Mouse (Mus musculus): ENCODE results near the gene Fgfr2. TPM values are rescaled to one million over a fixed set of nuclear protein-coding genes. Genes with fewer than 3 reads are reported as not detected.

Gene Fgfr2
- polyA plus RNA-seq, 1 experiment from 2014 or later: 169 TPM

GRCm38 (mm10) chr7:130552780-130553179, 2570.4 kb downstream of the Fgfr2 start:
- WGBS: 56% methylated on average over 5 of the region's 5 CpGs

GRCm38 (mm10) chr7:130547635-130548175, 2575.4 kb downstream of the Fgfr2 start:
- Histone ChIP-seq H3K4me1 (ENCODE audit: control insufficient read depth, insufficient read depth, low read length) (peaks cover 12% of the 10 kb centered on the region; the same call in 1 of the 2 replicates), H3K9me3 (ENCODE audit: control insufficient read depth, low read depth, low read length) (no peaks in the 10 kb centered on the region), H3K27me3 (ENCODE audit: control insufficient read depth, insufficient read depth, low read length) (no peaks in the 10 kb centered on the region), H3K4me2 (replicated peaks; ENCODE audit: low read depth, low read length) (peak overlapping the region; percentile 22; the same call in 1 of the 2 replicates), H3K9ac (replicated peaks; ENCODE audit: low read depth, low read length) (no peak overlapping the region), H3K36me3 (ENCODE audit: control insufficient read depth, insufficient read depth, low read length) (peaks cover 12% of the 10 kb centered on the region; the same call in 1 of the 2 replicates), H3K27ac (ENCODE audit: low read length) (peak overlapping the region; percentile 12; the same call in 1 of the 2 replicates), H3K4me3 (ENCODE audit: low read depth, low read length) (peak overlapping the region; percentile 65)
- 84% methylated on average over 12 of the region's 12 CpGs for WGBS
- no peak for ATAC-seq (ENCODE audit: insufficient number of reproducible peaks, insufficient read depth, low FRiP score, low read depth)

More at GRCm38 (mm10) chr7:130552780-130553179, 2570.4 kb downstream of the Fgfr2 start:
- Histone ChIP-seq H3K36me3 (ENCODE audit: control insufficient read depth, insufficient read depth, low read length) (no peaks in the 10 kb centered on the region), H3K27ac (ENCODE audit: low read length) (no peak overlapping the region), H3K4me3 (ENCODE audit: low read depth, low read length) (no peak overlapping the region), H3K9ac (replicated peaks; ENCODE audit: low read depth, low read length) (no peak overlapping the region), H3K4me1 (ENCODE audit: control insufficient read depth, insufficient read depth, low read length) (no peaks in the 10 kb centered on the region), H3K9me3 (ENCODE audit: control insufficient read depth, low read depth, low read length) (no peaks in the 10 kb centered on the region), H3K4me2 (replicated peaks; ENCODE audit: low read depth, low read length) (no peak overlapping the region), H3K27me3 (ENCODE audit: control insufficient read depth, insufficient read depth, low read length) (no peaks in the 10 kb centered on the region)
- no peak for ATAC-seq (ENCODE audit: insufficient number of reproducible peaks, insufficient read depth, low FRiP score, low read depth)

- peak; percentile 93 for ATAC-seq (ENCODE audit: insufficient number of reproducible peaks, insufficient read depth, low FRiP score, low read depth)
- H3K27ac ChIP-seq (ENCODE audit: low read length): peak overlapping the region; percentile 99
- no peaks in the 10 kb centered on the region for H3K9me3 ChIP-seq (ENCODE audit: control insufficient read depth, low read depth, low read length)
- peak overlapping the region; percentile 63 for H3K9ac ChIP-seq (replicated peaks; ENCODE audit: low read depth, low read length)
- peaks cover 12% of the 10 kb centered on the region; the same call in 1 of the 2 replicates for H3K4me1 ChIP-seq (ENCODE audit: control insufficient read depth, insufficient read depth, low read length)
- peak overlapping the region; percentile 95 for H3K4me2 ChIP-seq (replicated peaks; ENCODE audit: low read depth, low read length)
- H3K4me3 ChIP-seq (ENCODE audit: low read depth, low read length): peak overlapping the region; percentile 65
- under 1% methylated on average over 83 of the region's 84 CpGs for WGBS
- H3K36me3 ChIP-seq (ENCODE audit: control insufficient read depth, insufficient read depth, low read length): peaks cover 19% of the 10 kb centered on the region; the same call in 1 of the 2 replicates
- no peaks in the 10 kb centered on the region for H3K27me3 ChIP-seq (ENCODE audit: control insufficient read depth, insufficient read depth, low read length)
These were observed 2576.2 kb downstream of the Fgfr2 start for GRCm38 (mm10) chr7:130546791-130547484.

- no peaks in the 10 kb centered on the region for H3K9me3 ChIP-seq (ENCODE audit: control insufficient read depth, low read depth, low read length)
- H3K27ac ChIP-seq (ENCODE audit: low read length): peak overlapping the region; percentile 99
- H3K4me1 ChIP-seq (ENCODE audit: control insufficient read depth, insufficient read depth, low read length): peaks cover 12% of the 10 kb centered on the region; the same call in 1 of the 2 replicates
- H3K9ac ChIP-seq (replicated peaks; ENCODE audit: low read depth, low read length): peak overlapping the region; percentile 63
- peak overlapping the region; percentile 65 for H3K4me3 ChIP-seq (ENCODE audit: low read depth, low read length)
- peaks cover 22% of the 10 kb centered on the region; the same call in 1 of the 2 replicates for H3K36me3 ChIP-seq (ENCODE audit: control insufficient read depth, insufficient read depth, low read length)
- no peaks in the 10 kb centered on the region for H3K27me3 ChIP-seq (ENCODE audit: control insufficient read depth, insufficient read depth, low read length)
- no peak for ATAC-seq (ENCODE audit: insufficient number of reproducible peaks, insufficient read depth, low FRiP score, low read depth)
- H3K4me2 ChIP-seq (replicated peaks; ENCODE audit: low read depth, low read length): peak overlapping the region; percentile 95
- WGBS: under 1% methylated on average over 7 of the region's 7 CpGs
These were observed 2576.7 kb downstream of the Fgfr2 start for GRCm38 (mm10) chr7:130546421-130546790.

- peaks cover 12% of the 10 kb centered on the region; the same call in 1 of the 2 replicates for H3K4me1 ChIP-seq (ENCODE audit: control insufficient read depth, insufficient read depth, low read length)
- no peak for ATAC-seq (ENCODE audit: insufficient number of reproducible peaks, insufficient read depth, low FRiP score, low read depth)
- peak overlapping the region; percentile 63 for H3K9ac ChIP-seq (replicated peaks; ENCODE audit: low read depth, low read length)
- peak overlapping the region; percentile 99 for H3K27ac ChIP-seq (ENCODE audit: low read length)
- H3K9me3 ChIP-seq (ENCODE audit: control insufficient read depth, low read depth, low read length): no peaks in the 10 kb centered on the region
- peak overlapping the region; percentile 95 for H3K4me2 ChIP-seq (replicated peaks; ENCODE audit: low read depth, low read length)
- H3K27me3 ChIP-seq (ENCODE audit: control insufficient read depth, insufficient read depth, low read length): no peaks in the 10 kb centered on the region
- H3K36me3 ChIP-seq (ENCODE audit: control insufficient read depth, insufficient read depth, low read length): peaks cover 25% of the 10 kb centered on the region; the same call in 1 of the 2 replicates
- H3K4me3 ChIP-seq (ENCODE audit: low read depth, low read length): peak overlapping the region; percentile 65
- WGBS: 43% methylated on average over 3 of the region's 3 CpGs
These were observed 2577.3 kb downstream of the Fgfr2 start for GRCm38 (mm10) chr7:130545893-130546292.

- H3K9ac ChIP-seq (replicated peaks; ENCODE audit: low read depth, low read length): no peak overlapping the region; the same call in 1 of the 2 replicates
- WGBS: 86% methylated on average over 5 of the region's 5 CpGs
These were observed 2577.7 kb downstream of the Fgfr2 start for GRCm38 (mm10) chr7:130545401-130545800.

GRCm38 (mm10) chr7:130543181-130543580, 2580.0 kb downstream of the Fgfr2 start:
- peaks cover 46% of the 10 kb centered on the region for H3K36me3 ChIP-seq (ENCODE audit: control insufficient read depth, insufficient read depth, low read length)
- H3K4me1 ChIP-seq (ENCODE audit: control insufficient read depth, insufficient read depth, low read length): peaks cover 12% of the 10 kb centered on the region; the same call in 1 of the 2 replicates
- no peaks in the 10 kb centered on the region for H3K9me3 ChIP-seq (ENCODE audit: control insufficient read depth, low read depth, low read length)
- WGBS: 94% methylated on average over 4 of the region's 4 CpGs
- no peaks in the 10 kb centered on the region for H3K27me3 ChIP-seq (ENCODE audit: control insufficient read depth, insufficient read depth, low read length)
- H3K27ac ChIP-seq (ENCODE audit: low read length): no peak overlapping the region
- no peak overlapping the region for H3K4me2 ChIP-seq (replicated peaks; ENCODE audit: low read depth, low read length)
- H3K4me3 ChIP-seq (ENCODE audit: low read depth, low read length): no peak overlapping the region
- no peak overlapping the region for H3K9ac ChIP-seq (replicated peaks; ENCODE audit: low read depth, low read length)
- ATAC-seq (ENCODE audit: insufficient number of reproducible peaks, insufficient read depth, low FRiP score, low read depth): no peak

More at GRCm38 (mm10) chr7:130545401-130545800, 2577.7 kb downstream of the Fgfr2 start:
- Histone ChIP-seq H3K9me3 (ENCODE audit: control insufficient read depth, low read depth, low read length) (no peaks in the 10 kb centered on the region), H3K27ac (ENCODE audit: low read length) (no peak overlapping the region; the same call in 1 of the 2 replicates), H3K27me3 (ENCODE audit: control insufficient read depth, insufficient read depth, low read length) (no peaks in the 10 kb centered on the region), H3K4me2 (replicated peaks; ENCODE audit: low read depth, low read length) (peak overlapping the region; percentile 95), H3K4me1 (ENCODE audit: control insufficient read depth, insufficient read depth, low read length) (peaks cover 12% of the 10 kb centered on the region; the same call in 1 of the 2 replicates), H3K36me3 (ENCODE audit: control insufficient read depth, insufficient read depth, low read length) (peaks cover 25% of the 10 kb centered on the region), H3K4me3 (ENCODE audit: low read depth, low read length) (peak overlapping the region; percentile 65)
- no peak for ATAC-seq (ENCODE audit: insufficient number of reproducible peaks, insufficient read depth, low FRiP score, low read depth)

GRCm38 (mm10) chr7:130540176-130540575, 2583.0 kb downstream of the Fgfr2 start:
- WGBS: 88% methylated on average over 7 of the region's 7 CpGs
- Histone ChIP-seq H3K4me3 (ENCODE audit: low read depth, low read length) (no peak overlapping the region), H3K36me3 (ENCODE audit: control insufficient read depth, insufficient read depth, low read length) (peaks cover 67% of the 10 kb centered on the region), H3K4me1 (ENCODE audit: control insufficient read depth, insufficient read depth, low read length) (no peaks in the 10 kb centered on the region), H3K9me3 (ENCODE audit: control insufficient read depth, low read depth, low read length) (no peaks in the 10 kb centered on the region), H3K27ac (ENCODE audit: low read length) (no peak overlapping the region), H3K9ac (replicated peaks; ENCODE audit: low read depth, low read length) (no peak overlapping the region), H3K4me2 (replicated peaks; ENCODE audit: low read depth, low read length) (no peak overlapping the region), H3K27me3 (ENCODE audit: control insufficient read depth, insufficient read depth, low read length) (no peaks in the 10 kb centered on the region)
- no peak for ATAC-seq (ENCODE audit: insufficient number of reproducible peaks, insufficient read depth, low FRiP score, low read depth)

All from stomach, embryonic 14.5 days (tissue).